Mouse (Mus musculus): ENCODE results near the gene Spon1.

Spon1 gene

GRCm38 (mm10) chr7:113843150-113843549 lies 77.4 kb downstream of the Spon1 start:
- DNase-seq (ENCODE audit: low spot score) = no peak

- DNase-seq (ENCODE audit: low spot score) = no peak
Observed at GRCm38 (mm10) chr7:113845191-113845590, 79.4 kb downstream of the Spon1 start.

GRCm38 (mm10) chr7:113846553-113846952 lies 80.8 kb downstream of the Spon1 start:
- DNase-seq (ENCODE audit: low spot score) = no peak

- no peak for DNase-seq (ENCODE audit: low spot score)
Observed at GRCm38 (mm10) chr7:113847041-113847819, 81.4 kb downstream of the Spon1 start.

- DNase-seq (ENCODE audit: low spot score) = no peak
Observed at GRCm38 (mm10) chr7:113850389-113850788, 84.6 kb downstream of the Spon1 start.

GRCm38 (mm10) chr7:113855396-113855795 lies 89.6 kb downstream of the Spon1 start:
- no peak for DNase-seq (ENCODE audit: low spot score)

- DNase-seq (ENCODE audit: low spot score) = no peak
Observed at GRCm38 (mm10) chr7:113856067-113856466, 90.3 kb downstream of the Spon1 start.

- no peak for DNase-seq (ENCODE audit: low spot score)
Observed at GRCm38 (mm10) chr7:113859480-113859881, 93.7 kb downstream of the Spon1 start.

- no peak for DNase-seq (ENCODE audit: low spot score)
Observed at GRCm38 (mm10) chr7:113861964-113862363, 96.2 kb downstream of the Spon1 start.

- DNase-seq (ENCODE audit: low spot score) = no peak
Observed at GRCm38 (mm10) chr7:113872846-113873245, 107.0 kb downstream of the Spon1 start.

GRCm38 (mm10) chr7:113877451-113877850 lies 111.7 kb downstream of the Spon1 start:
- no peak for DNase-seq (ENCODE audit: low spot score)

- no peak for DNase-seq (ENCODE audit: low spot score)
Observed at GRCm38 (mm10) chr7:113877926-113878325, 112.1 kb downstream of the Spon1 start.

GRCm38 (mm10) chr7:113879085-113879501 lies 113.3 kb downstream of the Spon1 start:
- DNase-seq (ENCODE audit: low spot score) = no peak

GRCm38 (mm10) chr7:113880021-113880420 lies 114.2 kb downstream of the Spon1 start:
- DNase-seq (ENCODE audit: low spot score) = no peak

GRCm38 (mm10) chr7:113890782-113891181 lies 125.0 kb downstream of the Spon1 start:
- no peak for DNase-seq (ENCODE audit: low spot score)

- no peak for DNase-seq (ENCODE audit: low spot score)
Observed at GRCm38 (mm10) chr7:113891491-113891890, 125.7 kb downstream of the Spon1 start.

GRCm38 (mm10) chr7:113893944-113894662 lies 128.3 kb downstream of the Spon1 start:
- DNase-seq (ENCODE audit: low spot score) = no peak

GRCm38 (mm10) chr7:113895266-113895665 lies 129.5 kb downstream of the Spon1 start:
- DNase-seq (ENCODE audit: low spot score) = no peak

GRCm38 (mm10) chr7:113898388-113898787 lies 132.6 kb downstream of the Spon1 start:
- no peak for DNase-seq (ENCODE audit: low spot score)

GRCm38 (mm10) chr7:113901511-113901910 lies 135.7 kb downstream of the Spon1 start:
- DNase-seq (ENCODE audit: low spot score) = no peak

- no peak for DNase-seq (ENCODE audit: low spot score)
Observed at GRCm38 (mm10) chr7:113901941-113902515, 136.2 kb downstream of the Spon1 start.

GRCm38 (mm10) chr7:113903127-113903827 lies 137.5 kb downstream of the Spon1 start:
- DNase-seq (ENCODE audit: low spot score) = no peak

Measured in ovary, postnatal 10 days (tissue).